Mouse (Mus musculus) CD8-positive naive resting alpha-beta T cell, adult 2 months (primary cell): ENCODE measurements around the gene Ehbp1l1.

ENCODE experiments used
- DNase-seq, 2 experiments: peaks; one replicate each; pipeline ENCODE4 v3.0.0; 2022; ENCODE audit warnings: low read depth in 2 of 2, low spot score in 2 of 2

Gene Ehbp1l1

GRCm38 (mm10) chr19:5725767-5726515 lies at the start of gene Ehbp1l1:
TSS of gene Ehbp1l1 (minus strand) at chr19:5726317.
- DNase-seq = peak; percentile 36 to 46

DNA sequence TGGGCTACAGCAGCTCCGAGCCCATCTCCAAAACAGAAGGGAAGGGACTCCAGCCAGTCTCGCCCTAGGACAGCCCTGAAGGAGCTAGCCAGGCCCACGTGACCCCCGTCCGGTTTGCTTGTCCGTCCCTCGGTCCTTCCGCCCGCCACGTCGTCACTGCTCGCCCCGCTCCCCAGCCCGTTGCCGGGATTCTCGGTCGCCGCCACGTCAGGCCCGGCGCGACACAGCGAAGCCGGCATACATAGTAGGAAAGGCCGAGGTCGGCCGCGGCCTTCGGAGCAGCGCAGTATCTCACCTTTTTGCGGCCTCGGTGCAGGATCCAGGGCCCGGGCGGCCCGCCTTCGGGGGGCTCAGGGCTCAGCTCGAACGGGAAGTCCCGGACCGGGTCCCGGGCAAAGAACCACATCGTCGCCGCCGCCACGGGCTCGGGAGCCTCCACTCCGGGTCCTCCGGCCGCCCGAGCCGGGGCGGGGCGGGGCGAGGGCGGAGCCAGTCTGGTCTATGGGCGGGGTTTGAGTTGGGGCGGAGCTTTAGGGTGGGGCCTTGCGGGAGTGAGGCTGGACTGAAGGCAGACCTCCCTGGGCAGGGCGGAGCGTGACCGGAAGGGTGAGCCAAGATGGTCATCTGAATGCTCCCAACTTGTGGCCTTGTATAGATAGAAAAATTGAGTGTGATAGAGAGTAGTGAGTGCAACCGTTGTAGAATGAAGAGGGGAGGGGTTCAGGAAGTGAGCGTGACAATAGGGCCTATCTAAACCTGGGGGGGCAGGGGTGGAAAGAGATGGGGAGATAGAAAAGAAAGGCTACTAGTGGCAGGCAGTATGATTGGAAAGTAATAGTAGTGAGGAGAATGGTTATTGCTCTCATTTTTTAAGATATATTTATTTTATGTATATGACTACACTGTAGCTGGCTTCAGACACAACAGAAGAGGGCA lies 45.1 kb upstream of the Ehbp1l1 start, which contains the start of gene Scyl1:
TSS of gene Scyl1 (minus strand) at position 495 of the 936 bp plus-strand sequence.
- peak; percentile 84 to 95 for DNase-seq

- DNase-seq = no peak
Measured at GRCm38 (mm10) chr19:5770311-5770710, 44.2 kb upstream of the Ehbp1l1 start.

GRCm38 (mm10) chr19:5767271-5767670 lies 41.2 kb upstream of the Ehbp1l1 start:
- no peak for DNase-seq

DNA sequence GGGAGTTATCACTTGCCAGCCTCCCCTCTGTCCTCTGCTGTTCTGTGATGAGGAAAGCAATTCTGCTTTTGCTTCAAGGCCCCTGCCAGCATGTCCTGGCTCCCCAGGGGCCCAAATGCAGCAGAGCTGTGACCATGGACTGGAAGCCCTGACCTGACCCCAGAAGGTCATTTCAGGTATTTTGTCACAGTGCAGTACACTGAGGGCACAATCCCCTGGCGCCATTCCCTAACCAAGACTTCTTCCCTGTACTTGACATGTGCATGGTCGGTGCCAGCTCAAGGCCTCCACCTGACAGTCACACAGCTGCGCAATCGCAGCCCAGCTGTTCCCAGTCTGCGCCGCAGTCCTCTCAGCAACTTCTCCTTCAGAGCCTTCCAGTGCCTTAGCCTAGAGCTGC lies 37.0 kb upstream of the Ehbp1l1 start:
- DNase-seq = no peak

- DNase-seq = no peak
Measured at GRCm38 (mm10) chr19:5758878-5759403, 32.8 kb upstream of the Ehbp1l1 start.

DNA sequence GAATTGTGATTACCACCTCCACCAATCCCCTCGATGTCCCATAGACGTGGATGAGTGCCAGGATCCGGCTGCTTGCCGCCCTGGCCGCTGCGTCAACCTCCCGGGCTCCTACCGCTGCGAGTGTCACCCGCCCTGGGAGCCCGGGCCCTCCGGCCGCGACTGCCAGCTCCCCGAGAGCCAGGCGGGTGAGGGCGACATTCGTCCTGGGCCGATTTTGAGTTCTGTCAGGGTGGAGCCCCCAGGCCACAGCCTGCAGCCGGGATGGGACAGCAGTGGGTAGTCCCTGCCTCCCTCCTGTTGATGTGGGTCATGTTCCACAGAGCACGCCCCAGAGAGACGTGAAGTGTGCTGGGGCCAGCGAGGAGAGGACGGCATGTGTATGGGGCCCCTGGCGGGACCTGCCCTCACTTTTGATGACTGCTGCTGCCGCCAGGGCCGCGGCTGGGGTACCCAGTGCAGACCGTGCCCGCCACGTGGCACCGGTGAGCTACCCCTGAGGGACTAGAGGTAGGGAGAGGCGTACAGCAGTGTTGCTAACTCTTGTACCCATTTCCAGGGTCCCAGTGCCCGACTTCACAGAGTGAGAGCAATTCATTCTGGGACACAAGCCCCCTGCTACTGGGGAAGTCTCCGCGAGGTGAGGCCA lies 31.0 kb upstream of the Ehbp1l1 start:
- DNase-seq = no peak

GRCm38 (mm10) chr19:5756321-5756985 lies 30.3 kb upstream of the Ehbp1l1 start:
- no peak for DNase-seq

DNA sequence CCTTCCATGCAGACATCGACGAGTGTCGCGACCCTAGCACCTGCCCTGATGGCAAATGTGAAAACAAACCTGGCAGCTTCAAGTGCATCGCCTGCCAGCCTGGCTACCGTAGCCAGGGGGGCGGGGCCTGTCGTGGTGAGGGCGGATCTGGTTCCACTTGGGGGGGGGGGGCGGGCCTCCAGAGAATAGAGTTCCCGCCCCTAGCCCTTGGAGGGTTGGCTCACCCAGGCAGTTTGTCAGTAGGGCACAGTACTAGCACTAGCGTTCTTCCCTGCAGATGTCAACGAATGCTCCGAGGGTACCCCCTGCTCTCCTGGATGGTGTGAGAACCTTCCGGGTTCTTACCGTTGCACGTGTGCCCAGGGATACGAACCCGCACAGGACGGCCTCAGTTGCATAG lies 25.6 kb upstream of the Ehbp1l1 start:
- peak in 1 of 2 experiments; percentile 34 for DNase-seq

DNA sequence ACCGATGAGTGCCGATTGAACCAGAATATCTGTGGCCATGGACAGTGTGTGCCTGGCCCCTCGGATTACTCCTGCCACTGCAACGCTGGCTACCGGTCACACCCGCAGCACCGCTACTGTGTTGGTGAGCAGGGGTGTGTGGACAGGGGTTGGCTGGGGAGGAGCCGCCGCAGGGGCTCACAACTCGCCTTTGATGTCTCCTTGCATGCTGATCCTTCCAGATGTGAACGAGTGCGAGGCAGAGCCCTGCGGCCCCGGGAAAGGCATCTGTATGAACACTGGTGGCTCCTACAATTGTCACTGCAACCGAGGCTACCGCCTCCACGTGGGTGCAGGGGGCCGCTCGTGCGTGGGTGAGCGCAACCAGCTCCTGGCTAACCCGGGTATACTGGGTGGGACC lies 24.8 kb upstream of the Ehbp1l1 start:
- DNase-seq = no peak

GRCm38 (mm10) chr19:5749476-5749875 lies 23.4 kb upstream of the Ehbp1l1 start:
- DNase-seq = no peak

GRCm38 (mm10) chr19:5746907-5747363 lies 20.8 kb upstream of the Ehbp1l1 start:
- DNase-seq = no peak

- DNase-seq = no peak
Measured at GRCm38 (mm10) chr19:5745756-5746710, 19.9 kb upstream of the Ehbp1l1 start.

DNA sequence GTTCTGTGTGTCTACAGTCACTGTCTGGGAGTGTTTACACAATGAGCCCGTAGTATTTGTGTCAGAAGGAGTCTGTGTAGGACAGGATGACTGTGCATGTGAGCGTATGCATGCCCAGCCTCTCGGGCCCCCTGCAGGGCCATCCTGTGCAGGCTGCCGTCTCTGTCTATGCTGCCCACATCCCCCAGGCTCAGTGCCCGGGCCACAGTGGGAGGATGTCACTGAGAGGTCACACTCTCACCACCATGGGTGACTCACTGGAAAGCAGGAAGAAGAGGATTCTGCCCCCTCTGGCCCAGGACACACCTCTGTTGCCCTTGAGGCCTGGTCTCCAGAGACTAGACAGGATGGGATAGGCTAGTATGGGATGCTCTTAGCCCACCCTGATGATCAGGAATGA lies 17.5 kb upstream of the Ehbp1l1 start:
- no peak for DNase-seq

DNA sequence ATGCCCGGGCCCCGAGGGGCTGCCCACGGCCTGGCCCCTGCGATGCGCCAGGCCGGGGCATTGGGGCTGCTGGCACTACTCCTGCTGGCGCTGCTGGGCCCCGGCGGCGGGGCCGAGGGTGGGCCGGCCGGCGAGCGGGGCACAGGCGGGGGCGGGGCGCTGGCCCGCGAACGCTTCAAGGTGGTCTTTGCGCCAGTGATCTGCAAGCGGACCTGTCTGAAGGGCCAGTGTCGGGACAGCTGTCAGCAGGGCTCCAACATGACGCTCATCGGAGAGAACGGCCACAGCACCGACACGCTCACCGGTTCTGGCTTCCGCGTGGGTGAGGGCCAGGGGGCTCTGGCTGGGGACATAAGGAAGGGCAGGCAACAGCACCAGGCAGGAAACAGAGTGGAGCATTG lies 16.1 kb upstream of the Ehbp1l1 start:
- no peak for DNase-seq

DNA sequence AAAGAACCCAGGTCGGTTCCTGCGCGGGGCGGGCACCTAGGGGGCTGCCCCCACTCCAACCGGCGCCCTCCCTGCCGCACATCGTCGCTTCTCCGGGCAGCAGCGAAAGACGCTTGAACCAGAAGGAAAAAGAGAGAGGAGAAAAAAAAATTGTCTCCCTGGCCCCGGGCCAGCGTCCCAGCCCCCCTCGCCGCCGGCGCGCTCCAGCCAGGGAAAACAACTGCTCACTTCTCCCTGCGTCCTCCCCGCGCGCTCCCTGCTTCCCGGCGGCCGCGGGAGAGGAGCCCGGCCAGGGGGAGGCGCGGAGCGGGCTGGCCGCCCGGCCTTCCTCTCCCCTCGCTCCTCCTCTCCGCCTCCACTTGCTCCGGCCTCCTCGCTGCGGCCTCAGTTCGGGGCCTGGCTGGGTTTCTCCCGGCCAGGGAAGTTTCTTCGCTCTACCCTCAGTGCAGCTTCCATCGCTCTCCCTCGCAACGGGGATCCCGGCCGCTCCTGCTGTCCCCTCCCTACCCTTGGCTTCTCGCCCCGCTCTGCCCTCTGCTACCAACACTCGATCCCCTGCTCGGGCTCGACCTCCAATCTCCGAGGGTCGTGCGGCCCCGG lies 15.6 kb upstream of the Ehbp1l1 start:
- DNase-seq = no peak

GRCm38 (mm10) chr19:5740320-5741317 lies 14.5 kb upstream of the Ehbp1l1 start, which contains the start of gene Ltbp3:
TSS of gene Ltbp3 (plus strand) at chr19:5740904.
- DNase-seq = no peak

DNA sequence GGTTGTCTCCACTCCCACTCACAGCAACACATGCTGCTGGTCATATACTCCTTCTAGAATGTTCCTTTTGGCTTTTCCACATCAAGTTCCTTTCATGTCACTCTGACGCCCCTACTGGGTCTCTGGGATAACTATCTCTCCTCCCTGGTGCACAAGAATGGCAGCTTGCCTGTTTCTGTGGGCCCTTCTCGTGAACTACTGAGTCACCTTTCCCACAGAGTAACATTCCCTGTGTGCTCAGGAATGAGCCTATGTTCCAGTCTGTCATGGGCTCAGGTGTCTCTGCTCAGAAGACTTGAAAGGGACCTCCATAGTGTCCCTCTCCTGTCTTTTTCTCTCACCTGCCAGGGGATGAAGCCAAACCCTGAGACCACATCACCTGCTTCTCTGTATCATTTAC lies 13.3 kb upstream of the Ehbp1l1 start:
- DNase-seq = no peak
